Mouse (Mus musculus) midbrain, postnatal 0 days (tissue): ENCODE results near the gene Tm7sf3. TPM values are rescaled to one million over a fixed set of nuclear protein-coding genes. Genes with fewer than 3 reads are reported as not detected.
A peak's percentile ranks its signal among the peaks of the same experiment; 100 is the strongest.

Experiments
- ATAC-seq: fragments of 200-750 bp; cut with Nextera tagmentation; 2 replicates; pipeline ENCODE4 v1.8.0; 2017; ENCODE audit warnings: moderate number of reproducible peaks, mild to moderate bottlenecking, moderate TSS enrichment, moderate library complexity; ENCODE audit not compliant: low FRiP score
- DNase-seq: peaks from one replicate; pipeline ENCODE4 v3.0.0-alpha.2; 2015; ENCODE audit warnings: low spot score
- H3K27ac ChIP-seq: fragments of 300-500 bp; sonication (generic); 2 replicates; pipeline ENCODE4 v1.5.1; 2014; ENCODE audit warnings: low read depth, mild to moderate bottlenecking, low read length, mixed read lengths
- H3K27me3 ChIP-seq: fragments of 300-500 bp; sonication (generic); 2 replicates; pipeline ENCODE4 v1.6.1; 2014; ENCODE audit warnings: low read length, control low read depth, mixed read lengths; ENCODE audit not compliant: insufficient read depth
- H3K36me3 ChIP-seq: fragments of 300-500 bp; sonication (generic); 2 replicates; pipeline ENCODE4 v1.6.1; 2014; ENCODE audit warnings: low read length, control low read depth, mixed read lengths; ENCODE audit not compliant: insufficient read depth
- H3K4me1 ChIP-seq: fragments of 300-500 bp; sonication (generic); 2 replicates; pipeline ENCODE4 v1.6.1; 2014; ENCODE audit warnings: mild to moderate bottlenecking, control low read depth, antibody characterized with exemption, low read length, mixed read lengths; ENCODE audit not compliant: insufficient read depth
- H3K4me2 ChIP-seq: fragments of 300-500 bp; sonication (generic); 2 replicates; pipeline ENCODE4 v1.6.1; 2014; ENCODE audit warnings: low read depth, mild to moderate bottlenecking, low read length, mixed read lengths; ENCODE audit not compliant: poor library complexity, severe bottlenecking
- H3K4me3 ChIP-seq: fragments of 300-500 bp; sonication (generic); 2 replicates; pipeline ENCODE4 v1.5.1; 2014; ENCODE audit warnings: low read depth, mild to moderate bottlenecking, low read length, moderate library complexity
- H3K9ac ChIP-seq: fragments of 300-500 bp; sonication (generic); replicated peaks from 2 replicates; pipeline ENCODE4 v1.6.1; 2014; ENCODE audit warnings: mild to moderate bottlenecking, low read length, moderate library complexity, mixed read lengths; ENCODE audit not compliant: poor library complexity, severe bottlenecking
- H3K9me3 ChIP-seq: fragments of 300-500 bp; sonication (generic); 2 replicates; pipeline ENCODE4 v1.6.1; 2016; ENCODE audit warnings: low read length, control low read depth
- CTCF ChIP-seq: IDR thresholded peaks from 2 replicates; pipeline ENCODE4 v1.5.1; 2016; ENCODE audit warnings: antibody characterized with exemption, mild to moderate bottlenecking
- WGBS: fragments of 180-500 bp; shearing (Covaris S2); extraction: QIAGEN DNeasy Blood & Tissue Kit; methylation state at CpG from one replicate; pipeline ENCODE4 v1.1.7; 2014; 5-methylcytosine and 5-hydroxymethylcytosine counted together
- polyA plus RNA-seq: library from polyadenylated mRNA; unstranded; fragments of >200 nt; fragmentation: Nextera tagmentation; extraction: Ambion mirVana; gene quantifications from 2 replicates; pipeline ENCODE4 v1.2.1, GENCODE M21; 2015
- total RNA-seq: library from RNA; depleted of rRNA; stranded (reverse); fragments of >200 nt; gene quantifications from 2 replicates; pipeline ENCODE4 v1.2.3, GENCODE M21; 2014

Tm7sf3 gene
- total and polyA plus RNA-seq, 2 experiments from 2014 or later, result 38.3 to 44.3 TPM

GRCm38 (mm10) chr6:146614541-146614940 is 28.1 kb downstream of the Tm7sf3 start:
- no peak for TF ChIP-seq CTCF
- H3K9ac ChIP-seq, result no peak overlapping the region
- H3K4me3 ChIP-seq, result no peak overlapping the region
- no peaks in the 10 kb centered on the region for H3K27me3 ChIP-seq
- no peak for DNase-seq
- H3K36me3 ChIP-seq, result peaks cover 60% of the 10 kb centered on the region
- WGBS, result 97% methylated on average over 5 of the region's 5 CpGs
- no peaks in the 10 kb centered on the region for H3K9me3 ChIP-seq
- no peak overlapping the region for H3K4me2 ChIP-seq
- ATAC-seq, result no peak
- H3K4me1 ChIP-seq, result no peaks in the 10 kb centered on the region
- no peak overlapping the region for H3K27ac ChIP-seq

- no peak overlapping the region for H3K4me3 ChIP-seq
- no peak overlapping the region for H3K4me2 ChIP-seq
- H3K36me3 ChIP-seq, result peaks cover 65% of the 10 kb centered on the region
- no peaks in the 10 kb centered on the region for H3K27me3 ChIP-seq
- DNase-seq (no peak), ATAC-seq (no peak)
- H3K4me1 ChIP-seq, result no peaks in the 10 kb centered on the region
- no peak for TF ChIP-seq CTCF
- no peak overlapping the region for H3K9ac ChIP-seq
- H3K9me3 ChIP-seq, result no peaks in the 10 kb centered on the region
- 91% methylated on average over 5 of the region's 5 CpGs for WGBS
- H3K27ac ChIP-seq, result no peak overlapping the region
Observed at GRCm38 (mm10) chr6:146613907-146614306, 28.7 kb downstream of the Tm7sf3 start.

- ATAC-seq, result no peak
- H3K27ac ChIP-seq, result no peak overlapping the region
- no peaks in the 10 kb centered on the region for H3K4me1 ChIP-seq
- no peak overlapping the region for H3K4me3 ChIP-seq
- DNase-seq, result no peak
- H3K9me3 ChIP-seq, result no peaks in the 10 kb centered on the region
- WGBS, result 96% methylated on average over 5 of the region's 5 CpGs
- TF ChIP-seq CTCF, result no peak
- no peaks in the 10 kb centered on the region for H3K27me3 ChIP-seq
- no peak overlapping the region for H3K9ac ChIP-seq
- no peak overlapping the region for H3K4me2 ChIP-seq
- peaks cover 65% of the 10 kb centered on the region for H3K36me3 ChIP-seq
Observed at GRCm38 (mm10) chr6:146612736-146613135, 29.9 kb downstream of the Tm7sf3 start.

GRCm38 (mm10) chr6:146611897-146612296 is 30.7 kb downstream of the Tm7sf3 start:
- WGBS, result 95% methylated on average over 7 of the region's 7 CpGs
- Histone ChIP-seq H3K4me3 (no peak overlapping the region), H3K9me3 (no peaks in the 10 kb centered on the region), H3K36me3 (peaks cover 65% of the 10 kb centered on the region), H3K27me3 (no peaks in the 10 kb centered on the region), H3K4me2 (no peak overlapping the region), H3K27ac (no peak overlapping the region), H3K9ac (no peak overlapping the region), H3K4me1 (no peaks in the 10 kb centered on the region)
- DNase-seq, result no peak
- ATAC-seq, result no peak
- TF ChIP-seq CTCF, result no peak

- Histone ChIP-seq H3K4me2 (no peak overlapping the region), H3K9ac (no peak overlapping the region), H3K9me3 (no peaks in the 10 kb centered on the region), H3K36me3 (peaks cover 65% of the 10 kb centered on the region), H3K4me3 (no peak overlapping the region), H3K27ac (no peak overlapping the region), H3K4me1 (no peaks in the 10 kb centered on the region), H3K27me3 (no peaks in the 10 kb centered on the region)
- TF ChIP-seq CTCF, result no peak
- WGBS, result 90% methylated on average over 6 of the region's 6 CpGs
- ATAC-seq (no peak), DNase-seq (no peak)
Observed at GRCm38 (mm10) chr6:146611385-146611784, 31.2 kb downstream of the Tm7sf3 start.

- H3K27me3 ChIP-seq, result no peaks in the 10 kb centered on the region
- TF ChIP-seq CTCF, result no peak
- WGBS, result 81% methylated on average over 10 of the region's 10 CpGs
- H3K4me2 ChIP-seq, result no peak overlapping the region
- H3K4me1 ChIP-seq, result no peaks in the 10 kb centered on the region
- no peaks in the 10 kb centered on the region for H3K9me3 ChIP-seq
- no peak overlapping the region for H3K4me3 ChIP-seq
- no peak overlapping the region for H3K9ac ChIP-seq
- ATAC-seq (no peak), DNase-seq (peak; percentile 7)
- no peak overlapping the region for H3K27ac ChIP-seq
- peaks cover 57% of the 10 kb centered on the region for H3K36me3 ChIP-seq
Observed at GRCm38 (mm10) chr6:146603651-146604050, 39.0 kb downstream of the Tm7sf3 start.
